Mouse (Mus musculus) central nervous system, embryonic 14 days (tissue): ENCODE results near the gene Uspl1. TPM values are rescaled to one million over a fixed set of nuclear protein-coding genes. Genes with fewer than 3 reads are reported as not detected.

ENCODE experiments used
- polyA plus RNA-seq: library from polyadenylated mRNA; depleted of rRNA; stranded (reverse); fragments of >200 nt; gene quantifications from 2 replicates; pipeline ENCODE4 v1.2.3, GENCODE M21; 2012; rRNA removed

Gene Uspl1
- polyA plus RNA-seq: 32.6 and 33.0 TPM in 2 replicates

DNA sequence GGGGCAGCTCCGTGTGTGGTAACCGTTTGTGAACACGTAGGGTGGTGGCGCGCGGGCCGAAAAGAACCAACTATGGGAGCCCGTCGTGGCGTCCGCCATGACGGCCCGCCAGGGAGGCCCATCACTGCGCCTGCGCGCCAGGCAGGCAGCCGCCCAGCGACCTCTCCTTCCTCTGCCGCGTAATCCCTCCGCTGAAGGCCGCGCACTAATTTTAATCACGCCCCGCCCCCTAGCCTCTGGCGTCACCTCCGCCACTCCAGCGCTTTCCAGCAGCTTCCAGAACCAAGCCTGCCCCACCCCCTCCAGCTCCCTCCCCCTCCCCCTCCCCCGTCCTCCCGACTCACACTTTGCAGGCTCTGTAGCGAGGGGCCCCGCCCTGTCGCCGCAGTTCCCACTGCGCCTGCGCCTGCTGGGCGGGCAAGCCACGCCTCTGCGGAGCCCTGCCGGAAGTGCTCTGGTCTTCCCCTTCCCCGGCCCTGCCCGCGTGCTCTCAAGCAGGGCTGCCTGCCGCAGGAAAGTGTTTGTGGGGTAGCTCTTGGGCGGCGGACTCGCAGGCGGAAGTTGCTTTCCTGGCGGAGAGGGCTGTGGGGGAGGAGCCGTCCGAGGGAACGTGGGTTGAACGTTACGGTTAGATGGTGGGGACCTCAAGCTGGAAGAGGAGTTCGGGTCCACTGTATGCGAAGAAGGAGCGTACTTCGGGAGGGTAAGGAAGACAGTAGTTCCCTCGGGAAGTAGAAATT, at the start of gene Uspl1, which contains the start of gene Hmgb1:
Gene Uspl1, plus strand, starts transcription at position 247 of the 740 bp plus-strand sequence.
Gene Hmgb1, minus strand, starts transcription at position 386 of the 740 bp plus-strand sequence.

DNA sequence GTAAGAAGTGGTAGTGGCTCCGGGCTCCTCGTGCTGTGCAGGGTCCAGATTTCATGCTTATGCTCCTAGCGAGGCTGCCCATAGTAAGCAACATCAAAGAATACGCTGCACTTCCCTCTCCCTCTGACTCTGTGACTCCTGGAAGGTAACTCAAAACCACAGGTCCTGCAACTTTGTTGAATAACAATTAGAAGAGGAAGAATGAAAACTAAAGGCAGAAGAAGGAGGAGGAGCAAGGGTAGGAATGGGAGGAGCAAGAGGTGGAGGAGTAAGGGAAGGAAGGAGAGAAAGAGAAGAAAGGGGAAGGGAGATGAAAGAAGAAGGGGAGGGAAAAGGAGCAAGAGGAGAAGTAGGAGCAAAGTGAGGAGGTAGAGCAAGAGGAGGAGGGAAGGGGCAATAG, 80.3 kb downstream of the Uspl1 start, which contains the start of gene Alox5ap:
Gene Alox5ap, plus strand, starts transcription at position 363 of the 400 bp plus-strand sequence.

Other genes starting within 250 kb of the Uspl1 start
- gene Gm42791, start 189.2 kb upstream of the Uspl1 start, polyA plus RNA-seq: not detected in 2 replicates
- 529 and 626 TPM in 2 replicates for gene Hmgb1, start 139 bp downstream of the Uspl1 start, polyA plus RNA-seq
- gene Alox5ap, start 80.4 kb downstream of the Uspl1 start, polyA plus RNA-seq: 16.3 and 16.7 TPM in 2 replicates
- 1.9 and 3.0 TPM in 2 replicates for gene Medag, start 227.4 kb downstream of the Uspl1 start, polyA plus RNA-seq